Mouse (Mus musculus) stomach, postnatal 0 days (tissue): ENCODE measurements around the gene Lrch4. TPM values are rescaled to one million over a fixed set of nuclear protein-coding genes. Genes with fewer than 3 reads are reported as not detected.

Source experiments
- ATAC-seq: fragments of 200-750 bp; cut with Nextera tagmentation; 2 replicates; pipeline ENCODE4 v1.8.0; 2017; ENCODE audit not compliant: low FRiP score, low TSS enrichment
- DNase-seq: peaks from one replicate; pipeline ENCODE4 v3.0.0-alpha.2; 2016; ENCODE audit warnings: low spot score
- H3K27ac ChIP-seq: fragments of 300-500 bp; sonication (generic); replicated peaks from 2 replicates; pipeline ENCODE4 v1.5.1; 2014; ENCODE audit warnings: mild to moderate bottlenecking, control low read depth
- H3K27me3 ChIP-seq: fragments of 300-500 bp; sonication (generic); 2 replicates; pipeline ENCODE4 v1.6.1; 2014; ENCODE audit warnings: low read length; ENCODE audit not compliant: control insufficient read depth, insufficient read depth
- H3K36me3 ChIP-seq: fragments of 300-500 bp; sonication (generic); 2 replicates; pipeline ENCODE4 v1.6.1; 2014; ENCODE audit warnings: low read length, mixed read lengths; ENCODE audit not compliant: control insufficient read depth, insufficient read depth
- H3K4me1 ChIP-seq: fragments of 300-500 bp; sonication (generic); replicated peaks from 2 replicates; pipeline ENCODE4 v1.6.1; 2014; ENCODE audit warnings: antibody characterized with exemption; ENCODE audit not compliant: control insufficient read depth, insufficient read depth
- H3K4me2 ChIP-seq: fragments of 300-500 bp; sonication (generic); replicated peaks from 2 replicates; pipeline ENCODE4 v1.6.1; 2014; ENCODE audit warnings: low read depth, mild to moderate bottlenecking, control low read depth, moderate library complexity
- H3K4me3 ChIP-seq: fragments of 300-500 bp; sonication (generic); 2 replicates; pipeline ENCODE4 v1.5.1; 2014; ENCODE audit warnings: low read depth, low read length, control low read depth
- H3K9ac ChIP-seq: fragments of 300-500 bp; sonication (generic); 2 replicates; pipeline ENCODE4 v1.6.1; 2014; ENCODE audit warnings: mild to moderate bottlenecking, low read length, control low read depth, mixed read lengths
- H3K9me3 ChIP-seq: fragments of 300-500 bp; sonication (generic); 2 replicates; pipeline ENCODE4 v1.6.1; 2016; ENCODE audit warnings: low read length; ENCODE audit not compliant: control insufficient read depth
- CTCF ChIP-seq: IDR thresholded peaks from 2 replicates; pipeline ENCODE4 v1.5.1; 2016; ENCODE audit warnings: antibody characterized with exemption, low read depth, mild to moderate bottlenecking, moderate library complexity
- EP300 ChIP-seq: optimal IDR thresholded peaks from 2 replicates; pipeline ENCODE3; 2016; ENCODE audit warnings: antibody characterized with exemption
- WGBS: fragments of 180-500 bp; shearing (Covaris S2); extraction: QIAGEN DNeasy Blood & Tissue Kit; methylation state at CpG from one replicate; pipeline ENCODE4 v1.1.7; 2014; 5-methylcytosine and 5-hydroxymethylcytosine counted together
- polyA plus RNA-seq: library from polyadenylated mRNA; unstranded; fragments of >200 nt; fragmentation: Nextera tagmentation; extraction: Ambion mirVana; gene quantifications from 2 replicates; pipeline ENCODE4 v1.2.1, GENCODE M21; 2015

Lrch4 gene
- polyA plus RNA-seq, 1 experiment from 2014 or later = 22.5 TPM

- peak overlapping the region; percentile 50 for H3K27ac ChIP-seq
- TF ChIP-seq EP300 (no peak), CTCF (peak; percentile 8; the same call in 1 of the 2 replicates)
- under 1% methylated on average over 19 of the region's 19 CpGs for WGBS
- peak overlapping the region; percentile 91 for H3K4me2 ChIP-seq
- no peaks in the 10 kb centered on the region for H3K36me3 ChIP-seq
- ATAC-seq = peak; percentile 1; the same call in 1 of the 2 replicates
- peak overlapping the region; percentile 74 for H3K4me3 ChIP-seq
- no peak for DNase-seq
- peak overlapping the region; percentile 84 for H3K9ac ChIP-seq
- H3K4me1 ChIP-seq = peaks cover 7% of the 10 kb centered on the region
- no peaks in the 10 kb centered on the region for H3K9me3 ChIP-seq
- no peaks in the 10 kb centered on the region for H3K27me3 ChIP-seq
Measured at GRCm38 (mm10) chr5:137600281-137600618, 28.7 kb upstream of the Lrch4 start.

GRCm38 (mm10) chr5:137600619-137601364 is 28.1 kb upstream of the Lrch4 start, which contains the start of gene Mospd3:
Gene Mospd3 (minus strand): TSS chr5:137601058.
- peak within 1 kb of the TSS; percentile 91 for H3K4me2 ChIP-seq
- TF ChIP-seq CTCF = peak; percentile 0; the same call in 1 of the 2 replicates
- TF ChIP-seq EP300 = peak; percentile 84
- peak within 1 kb of the TSS; percentile 84 for H3K9ac ChIP-seq
- WGBS = under 1% methylated on average over 41 of the region's 41 CpGs
- peak within 1 kb of the TSS; percentile 88 for H3K27ac ChIP-seq
- H3K9me3 ChIP-seq = no peaks in the 10 kb centered on the region
- DNase-seq = peak; percentile 96
- H3K4me1 ChIP-seq = peaks cover 7% of the 10 kb centered on the region
- no peaks in the 10 kb centered on the region for H3K36me3 ChIP-seq
- peak; percentile 95 for ATAC-seq
- peak within 1 kb of the TSS; percentile 74 for H3K4me3 ChIP-seq
- H3K27me3 ChIP-seq = no peaks in the 10 kb centered on the region

GRCm38 (mm10) chr5:137601365-137601729 is 27.6 kb upstream of the Lrch4 start:
- Histone ChIP-seq H3K9me3 (no peaks in the 10 kb centered on the region), H3K4me2 (peak overlapping the region; percentile 58), H3K9ac (peak overlapping the region; percentile 59), H3K27ac (peak overlapping the region; percentile 88), H3K4me3 (peak overlapping the region; percentile 74), H3K4me1 (peaks cover 7% of the 10 kb centered on the region), H3K36me3 (no peaks in the 10 kb centered on the region), H3K27me3 (no peaks in the 10 kb centered on the region)
- peak; percentile 57 for DNase-seq
- no peak for TF ChIP-seq CTCF
- no peak for TF ChIP-seq EP300
- under 1% methylated on average over 22 of the region's 22 CpGs for WGBS
- ATAC-seq = no peak

- no peak for DNase-seq
- TF ChIP-seq EP300 (no peak), CTCF (no peak)
- 35% methylated on average over 26 of the region's 26 CpGs for WGBS
- Histone ChIP-seq H3K36me3 (no peaks in the 10 kb centered on the region), H3K4me3 (no peak overlapping the region), H3K27ac (no peak overlapping the region), H3K4me1 (peaks cover 10% of the 10 kb centered on the region), H3K9ac (no peak overlapping the region), H3K9me3 (no peaks in the 10 kb centered on the region), H3K27me3 (no peaks in the 10 kb centered on the region), H3K4me2 (peak overlapping the region; percentile 14; the same call in 1 of the 2 replicates)
- no peak for ATAC-seq
Measured at GRCm38 (mm10) chr5:137607860-137608653, 20.9 kb upstream of the Lrch4 start.

- WGBS = 38% methylated on average over 23 of the region's 23 CpGs
- no peaks in the 10 kb centered on the region for H3K9me3 ChIP-seq
- H3K9ac ChIP-seq = no peak overlapping the region
- peaks cover 12% of the 10 kb centered on the region for H3K4me1 ChIP-seq
- DNase-seq (no peak), ATAC-seq (no peak)
- H3K4me2 ChIP-seq = peak overlapping the region; percentile 14; the same call in 1 of the 2 replicates
- H3K4me3 ChIP-seq = no peak overlapping the region
- peak; percentile 29; the same call in 1 of the 2 replicates for TF ChIP-seq CTCF
- no peak for TF ChIP-seq EP300
- H3K27ac ChIP-seq = no peak overlapping the region
- H3K27me3 ChIP-seq = no peaks in the 10 kb centered on the region
- no peaks in the 10 kb centered on the region for H3K36me3 ChIP-seq
Measured at GRCm38 (mm10) chr5:137608654-137609190, 20.2 kb upstream of the Lrch4 start.
